8 mouse cellular contexts compared by ENCODE assay signal in the genomic region with DNA sequence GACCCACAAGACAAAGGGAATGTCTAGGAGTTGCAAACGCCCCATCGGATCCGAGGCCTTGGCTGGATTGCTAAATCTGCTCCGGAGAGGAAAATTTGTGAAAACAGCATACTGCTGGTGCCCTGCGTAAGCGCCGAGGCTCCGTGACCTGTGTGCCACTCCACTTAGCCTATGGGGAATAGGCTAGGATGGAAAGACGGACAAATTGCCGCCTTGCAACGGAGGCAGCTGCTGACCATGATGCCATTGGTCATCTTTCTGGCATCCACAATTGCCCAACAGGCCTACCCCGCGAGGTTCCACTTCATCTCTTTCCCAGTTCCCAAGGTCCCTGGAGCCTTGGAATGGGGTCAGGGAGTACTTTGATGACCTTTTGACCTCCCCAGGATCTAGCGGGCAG. TPM values are rescaled to one million over a fixed set of nuclear protein-coding genes. Genes with fewer than 3 reads are reported as not detected.
DNase-seq lines count a peak whose midpoint lies in the region; ATAC-seq and TF ChIP-seq lines count a peak whose summit lies in the region.

No protein-coding gene starts in this region.

- under 1% methylated on average over 14 of the region's 14 CpGs for WGBS in kidney, embryonic 16.5 days
- WGBS in hindbrain, embryonic 16.5 days = 2% methylated on average over 14 of the region's 14 CpGs
- WGBS in midbrain, postnatal 0 days = 3% methylated on average over 14 of the region's 14 CpGs

- 0 out of 2 replicates have a peak, but pooled peaks have one; percentile 20 for ATAC-seq in kidney, embryonic 16.5 days (ENCODE audit: low FRiP score, low TSS enrichment)
- no peak for ATAC-seq in hindbrain, embryonic 16.5 days
- ATAC-seq in midbrain, postnatal 0 days (ENCODE audit: low FRiP score) = no peak
- ATAC-seq in cerebellum, adult (ENCODE audit: insufficient number of reproducible peaks, low FRiP score, low TSS enrichment) = no peak

- no peak overlapping the region for H3K27ac ChIP-seq in kidney, embryonic 16.5 days (ENCODE audit: low read length)
- 0 out of 2 replicates have a peak overlapping the region, but pooled peaks have one; percentile 12 for H3K27ac ChIP-seq in bone marrow macrophage, adult 2 months (ENCODE audit: insufficient read depth, low read depth, low read length)
- no peak overlapping the region for H3K27ac ChIP-seq in hindbrain, embryonic 16.5 days (ENCODE audit: low read depth, low read length)
- H3K27ac ChIP-seq in midbrain, postnatal 0 days (ENCODE audit: low read depth, low read length) = no peak overlapping the region

- DNase-seq in kidney, postnatal 14 days = no peak
- DNase-seq in midbrain, postnatal 0 days (ENCODE audit: low spot score) = no peak
- no peak for DNase-seq in right cerebral cortex, postnatal 4 days
- DNase-seq in left cerebral cortex, postnatal 4 days = no peak

- H3K36me3 ChIP-seq in kidney, embryonic 16.5 days (ENCODE audit: insufficient read depth, low read length) = peaks cover 21% of the 10 kb centered on the region
- H3K36me3 ChIP-seq in hindbrain, embryonic 16.5 days (ENCODE audit: control insufficient read depth, insufficient read depth, low read length) = no peaks in the 10 kb centered on the region
- 0 out of 2 replicates have a peak, but pooled peaks cover 3% of the 10 kb centered on the region for H3K36me3 ChIP-seq in midbrain, postnatal 0 days (ENCODE audit: insufficient read depth, low read length)

- intact Hi-C loops in left cerebral cortex, postnatal 4 days (cut with DNase I) = no loop called here

- peaks cover 5% of the 10 kb centered on the region; the same call in 1 of the 2 replicates for H3K27me3 ChIP-seq in kidney, embryonic 16.5 days (ENCODE audit: insufficient read depth, low read length)
- no peaks in the 10 kb centered on the region for H3K27me3 ChIP-seq in hindbrain, embryonic 16.5 days (replicated peaks; ENCODE audit: control insufficient read depth, insufficient read depth, low read length)
- H3K27me3 ChIP-seq in midbrain, postnatal 0 days (ENCODE audit: insufficient read depth, low read length) = no peaks in the 10 kb centered on the region

- peak overlapping the region; percentile 69 for H3K9ac ChIP-seq in kidney, embryonic 16.5 days (replicated peaks; ENCODE audit: low read length)
- H3K9ac ChIP-seq in hindbrain, embryonic 16.5 days (ENCODE audit: low read depth, low read length) = peak overlapping the region; percentile 59
- H3K9ac ChIP-seq in midbrain, postnatal 0 days (replicated peaks; ENCODE audit: low read length, poor library complexity, severe bottlenecking) = peak overlapping the region; percentile 52

- TF ChIP-seq CTCF in bone marrow macrophage, adult 2 months (IDR thresholded peaks at IDR 0.05; ENCODE audit: low read depth, low read length) = no peak
- TF ChIP-seq CTCF in midbrain, postnatal 0 days (IDR thresholded peaks at IDR 0.05) = no peak

- peaks cover 36% of the 10 kb centered on the region for H3K4me1 ChIP-seq in kidney, embryonic 16.5 days (ENCODE audit: insufficient read depth, low read length)
- peaks cover 28% of the 10 kb centered on the region for H3K4me1 ChIP-seq in bone marrow macrophage, adult 2 months (ENCODE audit: control insufficient read depth, insufficient read depth, low read length)
- peaks cover 25% of the 10 kb centered on the region for H3K4me1 ChIP-seq in hindbrain, embryonic 16.5 days (ENCODE audit: control insufficient read depth, insufficient read depth, low read depth, low read length)
- peaks cover 21% of the 10 kb centered on the region; the same call in 1 of the 2 replicates for H3K4me1 ChIP-seq in midbrain, postnatal 0 days (ENCODE audit: insufficient read depth, low read length)

- peak overlapping the region; percentile 66 for H3K4me3 ChIP-seq in kidney, embryonic 16.5 days (ENCODE audit: low read length)
- peak overlapping the region; percentile 97 for H3K4me3 ChIP-seq in bone marrow macrophage, adult 2 months (ENCODE audit: insufficient read depth, low read length)
- H3K4me3 ChIP-seq in hindbrain, embryonic 16.5 days (ENCODE audit: low read length) = peak overlapping the region; percentile 68
- peak overlapping the region; percentile 55 for H3K4me3 ChIP-seq in midbrain, postnatal 0 days (ENCODE audit: low read depth, low read length)

- TF ChIP-seq POLR2A in bone marrow macrophage, adult 2 months (IDR thresholded peaks at IDR 0.05; ENCODE audit: borderline replicate concordance, low read depth, low read length) = no peak

- H3K9me3 ChIP-seq in kidney, embryonic 16.5 days (ENCODE audit: low read length) = no peaks in the 10 kb centered on the region
- no peaks in the 10 kb centered on the region for H3K9me3 ChIP-seq in hindbrain, embryonic 16.5 days (ENCODE audit: control insufficient read depth, low read length)
- no peaks in the 10 kb centered on the region for H3K9me3 ChIP-seq in midbrain, postnatal 0 days (ENCODE audit: low read length)

- H3K4me2 ChIP-seq in kidney, embryonic 16.5 days (replicated peaks; ENCODE audit: low read depth, low read length) = peak overlapping the region; percentile 83
- H3K4me2 ChIP-seq in hindbrain, embryonic 16.5 days (ENCODE audit: low read length) = peak overlapping the region; percentile 90
- H3K4me2 ChIP-seq in midbrain, postnatal 0 days (ENCODE audit: low read depth, low read length, poor library complexity, severe bottlenecking) = peak overlapping the region; percentile 85

RNA-seq across cellular contexts. Expression of a gene that starts 0.8 kb away (rescaled TPM):
- polyA plus RNA-seq in kidney, embryonic 16.5 days (2015; fragmentation: Nextera tagmentation; extraction: Ambion mirVana) = 131 and 137 TPM in 2 replicates
- 26.8 and 34.3 TPM in 2 replicates for polyA plus RNA-seq in bone marrow macrophage, adult 2 months (2012; ENCODE audit: insufficient read depth, insufficient read length, missing spikeins)
- 33.5 and 38.5 TPM in 2 replicates for polyA plus RNA-seq in hindbrain, embryonic 16.5 days (2015; fragmentation: Nextera tagmentation; extraction: Ambion mirVana)
- 10.2 and 10.9 TPM in 2 replicates for total RNA-seq in midbrain, postnatal 0 days (2014; rRNA removed)
- 11.5 and 13.0 TPM in 2 replicates for polyA plus RNA-seq in midbrain, postnatal 0 days (2015; fragmentation: Nextera tagmentation; extraction: Ambion mirVana)
- 1 to 10 TPM; 9.3 to 9.7 TPM for total RNA-seq in left cerebral cortex, postnatal 4 days (2021)

RNA-seq across cellular contexts. Expression of a gene that starts 5.3 kb away (rescaled TPM):
- 0.30 and 0.39 TPM in 2 replicates for polyA plus RNA-seq in kidney, embryonic 16.5 days (2015; fragmentation: Nextera tagmentation; extraction: Ambion mirVana)
- polyA plus RNA-seq in bone marrow macrophage, adult 2 months (2012; ENCODE audit: insufficient read depth, insufficient read length, missing spikeins) = 0.38 and 0.49 TPM in 2 replicates
- 0.27 and 0.41 TPM in 2 replicates for polyA plus RNA-seq in hindbrain, embryonic 16.5 days (2015; fragmentation: Nextera tagmentation; extraction: Ambion mirVana)
- 0.47 and 0.55 TPM in 2 replicates for total RNA-seq in midbrain, postnatal 0 days (2014; rRNA removed)
- 0.50 and 0.51 TPM in 2 replicates for polyA plus RNA-seq in midbrain, postnatal 0 days (2015; fragmentation: Nextera tagmentation; extraction: Ambion mirVana)
- under 1 TPM; 0.14 to 0.26 TPM for total RNA-seq in left cerebral cortex, postnatal 4 days (2021)
